Mouse (Mus musculus): Measurements from ENCODE around the gene Trpv4. TPM values are rescaled to one million over a fixed set of nuclear protein-coding genes. Genes with fewer than 3 reads are reported as not detected.

Trpv4 gene
- polyA plus RNA-seq, 1 experiment = 1.7 TPM

DNA sequence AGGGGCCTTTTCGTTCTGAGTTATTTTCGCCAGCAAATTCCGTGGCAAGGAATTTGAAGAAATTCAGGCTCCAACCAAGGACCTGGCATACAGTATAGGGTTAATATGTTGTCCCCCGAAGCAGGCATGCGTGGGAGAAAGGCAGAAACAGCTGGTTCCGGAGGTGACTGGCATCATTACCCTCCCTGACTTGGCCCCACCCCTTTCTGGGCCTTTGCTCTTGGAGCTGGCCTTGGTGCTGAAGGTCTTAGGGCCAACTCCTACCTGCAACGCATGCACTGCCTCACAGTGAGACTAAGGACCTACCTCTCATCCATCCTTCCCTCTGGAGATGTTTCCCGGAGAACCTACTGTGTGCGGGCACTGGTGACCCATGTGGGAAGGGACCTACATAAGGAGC, 70.3 kb downstream of the Trpv4 start:
- TF ChIP-seq POLR2A (IDR thresholded peaks at IDR 0.05; ENCODE audit: borderline replicate concordance, extremely low read depth, insufficient read depth, insufficient read length, poor library complexity, severe bottlenecking) (no peak), CTCF (IDR thresholded peaks at IDR 0.05; ENCODE audit: borderline replicate concordance, extremely low read depth, insufficient read depth, insufficient read length) (no peak)
- no peak for DNase-seq (ENCODE audit: low read depth)

DNA sequence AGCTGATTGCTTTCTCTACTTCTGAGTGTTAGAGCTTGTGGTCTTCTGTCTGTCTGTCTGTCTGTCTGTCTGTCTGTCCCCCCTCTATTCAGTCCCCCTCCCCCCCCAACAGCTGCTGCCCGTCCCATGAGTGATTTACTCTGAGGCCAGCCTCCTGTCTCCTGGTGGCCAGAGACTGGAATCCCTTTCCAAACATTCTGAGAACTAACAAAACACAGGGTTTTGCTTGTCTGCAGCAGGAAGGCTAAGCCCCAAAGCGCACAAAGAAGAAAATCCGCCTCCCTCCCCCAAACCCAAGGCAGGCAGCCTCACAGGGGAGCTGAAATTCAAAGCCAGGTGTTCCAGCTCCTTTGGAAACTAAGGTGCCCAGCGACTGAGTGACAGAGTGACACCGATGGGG, 72.5 kb downstream of the Trpv4 start:
- no peak for DNase-seq (ENCODE audit: low read depth)
- TF ChIP-seq POLR2A (IDR thresholded peaks at IDR 0.05; ENCODE audit: borderline replicate concordance, extremely low read depth, insufficient read depth, insufficient read length, poor library complexity, severe bottlenecking) (no peak), CTCF (IDR thresholded peaks at IDR 0.05; ENCODE audit: borderline replicate concordance, extremely low read depth, insufficient read depth, insufficient read length) (peak; percentile 16; the same call in 1 of the 2 replicates)

DNA sequence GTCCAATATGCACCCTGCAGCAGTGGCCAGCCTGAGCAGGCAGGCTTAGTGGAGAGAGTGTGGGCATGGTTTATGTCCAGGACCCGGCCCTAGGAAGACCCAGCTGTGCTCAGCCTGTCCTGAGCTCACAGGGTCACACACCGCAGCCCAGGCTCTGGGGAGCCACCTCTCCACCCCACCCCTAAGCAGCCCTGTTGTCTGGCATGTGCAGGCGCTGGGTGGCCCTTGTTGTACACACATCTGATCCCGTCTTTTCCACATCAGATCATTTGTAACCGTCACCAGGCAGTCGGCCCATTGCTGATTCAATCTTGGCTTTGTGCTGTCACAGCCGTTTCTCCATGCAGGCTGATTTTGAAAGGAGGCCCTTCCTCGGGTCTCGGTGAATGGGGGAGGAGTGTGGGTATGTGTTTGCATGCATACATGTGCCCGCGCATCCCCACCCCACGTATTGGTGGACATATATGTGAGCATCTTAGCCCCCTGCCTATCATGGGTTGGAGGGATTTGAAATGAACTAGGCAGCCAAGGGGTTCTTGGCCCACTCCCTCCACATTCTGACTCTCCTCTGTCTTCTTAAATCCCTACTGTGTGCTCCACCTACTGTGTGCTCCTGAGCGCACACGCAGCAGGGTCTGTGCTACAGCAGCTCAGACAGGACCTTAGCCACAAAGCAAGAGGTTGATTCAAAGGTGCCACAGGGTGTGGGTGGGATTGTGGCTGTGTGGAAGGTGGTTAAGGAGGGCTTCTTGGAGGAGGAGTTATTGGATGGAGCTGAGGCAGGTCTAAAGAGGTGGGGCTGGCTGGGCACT, 73.7 kb downstream of the Trpv4 start:
- no peak for TF ChIP-seq CTCF (IDR thresholded peaks at IDR 0.05; ENCODE audit: borderline replicate concordance, extremely low read depth, insufficient read depth, insufficient read length)
- no peak for TF ChIP-seq POLR2A (IDR thresholded peaks at IDR 0.05; ENCODE audit: borderline replicate concordance, extremely low read depth, insufficient read depth, insufficient read length, poor library complexity, severe bottlenecking)

DNA sequence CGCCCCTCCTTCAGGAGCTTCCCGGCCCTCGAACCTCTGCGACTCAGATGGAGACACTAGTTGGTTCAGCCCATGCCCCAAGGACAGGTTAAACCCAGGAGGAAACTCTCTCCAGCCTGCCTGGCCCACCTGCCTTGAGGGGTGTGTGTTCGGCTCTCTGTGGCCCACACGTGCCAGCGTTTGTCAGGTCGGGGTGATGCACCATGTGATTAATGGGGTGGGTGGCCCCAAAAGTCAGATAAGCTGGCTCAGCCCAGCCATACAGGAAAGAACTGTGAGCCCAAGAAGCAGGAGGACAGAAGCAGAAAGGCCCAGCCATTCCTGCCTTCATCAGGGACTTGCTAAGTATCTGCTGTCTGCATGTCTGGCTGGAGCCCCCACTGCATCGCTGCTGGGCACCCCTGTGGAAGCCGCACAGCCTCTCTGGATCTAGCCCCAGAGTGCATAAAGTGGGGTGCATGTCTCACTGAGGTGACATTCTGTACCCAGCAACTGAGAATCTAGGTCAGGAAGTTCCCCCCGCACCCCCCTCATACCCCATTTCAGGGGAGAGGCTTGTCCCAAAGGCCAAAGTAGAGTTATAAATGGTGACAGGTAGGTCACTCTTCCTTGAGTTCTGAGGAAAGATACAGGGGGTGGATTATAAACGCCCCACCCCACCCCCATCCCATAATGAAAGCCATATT, 74.6 kb downstream of the Trpv4 start:
- no peak for DNase-seq (ENCODE audit: low read depth)
- TF ChIP-seq POLR2A (IDR thresholded peaks at IDR 0.05; ENCODE audit: borderline replicate concordance, extremely low read depth, insufficient read depth, insufficient read length, poor library complexity, severe bottlenecking) (no peak), CTCF (IDR thresholded peaks at IDR 0.05; ENCODE audit: borderline replicate concordance, extremely low read depth, insufficient read depth, insufficient read length) (no peak)

More for the DNA sequence above, 73.7 kb downstream of the Trpv4 start:
- DNase-seq (ENCODE audit: low read depth) = peak; percentile 73

DNA sequence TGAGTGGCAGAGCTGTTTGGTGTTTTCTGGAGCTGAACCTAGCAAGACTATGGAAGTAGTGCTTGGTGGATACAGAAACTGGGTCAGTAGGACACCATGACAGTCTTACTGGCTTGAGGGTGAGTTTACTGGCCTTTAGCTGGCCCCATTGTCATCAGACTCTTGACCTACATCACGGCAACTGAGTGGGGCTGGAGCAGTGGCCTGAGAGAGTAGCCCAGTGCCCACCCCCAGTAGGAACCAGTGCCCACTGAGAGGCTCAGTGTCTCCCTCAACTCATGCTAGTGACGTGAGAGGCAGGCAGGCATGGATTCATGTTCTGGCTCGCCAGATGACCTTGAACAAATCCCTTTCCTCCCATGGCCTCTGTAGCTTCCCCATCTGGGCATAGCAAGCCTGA, 75.2 kb downstream of the Trpv4 start:
- no peak for DNase-seq (ENCODE audit: low read depth)
- TF ChIP-seq POLR2A (IDR thresholded peaks at IDR 0.05; ENCODE audit: borderline replicate concordance, extremely low read depth, insufficient read depth, insufficient read length, poor library complexity, severe bottlenecking) (no peak), CTCF (IDR thresholded peaks at IDR 0.05; ENCODE audit: borderline replicate concordance, extremely low read depth, insufficient read depth, insufficient read length) (no peak)

- DNase-seq (ENCODE audit: low read depth) = peak; percentile 89
- no peak for TF ChIP-seq CTCF (IDR thresholded peaks at IDR 0.05; ENCODE audit: borderline replicate concordance, extremely low read depth, insufficient read depth, insufficient read length)
- TF ChIP-seq POLR2A (IDR thresholded peaks at IDR 0.05; ENCODE audit: borderline replicate concordance, extremely low read depth, insufficient read depth, insufficient read length, poor library complexity, severe bottlenecking) = no peak
Measured at GRCm38 (mm10) chr5:114581486-114581885, 76.7 kb downstream of the Trpv4 start.

- TF ChIP-seq CTCF (IDR thresholded peaks at IDR 0.05; ENCODE audit: borderline replicate concordance, extremely low read depth, insufficient read depth, insufficient read length) = no peak
- DNase-seq (ENCODE audit: low read depth) = peak; percentile 66
Measured at GRCm38 (mm10) chr5:114579714-114580357, 78.4 kb downstream of the Trpv4 start.

DNA sequence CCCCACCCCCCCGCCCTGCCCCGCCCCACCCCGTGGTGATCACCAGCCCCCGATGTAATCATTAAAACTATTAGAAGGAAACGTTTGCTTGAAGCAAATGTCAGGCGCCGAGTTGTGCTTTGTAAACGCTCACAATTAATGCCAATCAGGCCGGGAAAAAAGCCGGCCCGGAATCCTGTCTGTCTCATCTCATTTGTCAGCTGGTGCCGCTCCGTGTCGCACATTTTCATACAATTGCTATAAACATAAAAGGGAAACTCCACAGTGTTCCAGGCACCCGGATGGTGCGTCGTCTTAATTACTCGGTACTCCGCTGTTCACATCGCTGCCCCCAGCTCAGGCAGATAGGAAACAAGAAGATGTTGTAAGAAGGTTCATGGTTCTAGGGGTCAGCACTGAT, 79.9 kb downstream of the Trpv4 start:
- TF ChIP-seq POLR2A (IDR thresholded peaks at IDR 0.05; ENCODE audit: borderline replicate concordance, extremely low read depth, insufficient read depth, insufficient read length, poor library complexity, severe bottlenecking) (no peak), CTCF (IDR thresholded peaks at IDR 0.05; ENCODE audit: borderline replicate concordance, extremely low read depth, insufficient read depth, insufficient read length) (no peak)
- DNase-seq (ENCODE audit: low read depth) = peak; percentile 86

DNA sequence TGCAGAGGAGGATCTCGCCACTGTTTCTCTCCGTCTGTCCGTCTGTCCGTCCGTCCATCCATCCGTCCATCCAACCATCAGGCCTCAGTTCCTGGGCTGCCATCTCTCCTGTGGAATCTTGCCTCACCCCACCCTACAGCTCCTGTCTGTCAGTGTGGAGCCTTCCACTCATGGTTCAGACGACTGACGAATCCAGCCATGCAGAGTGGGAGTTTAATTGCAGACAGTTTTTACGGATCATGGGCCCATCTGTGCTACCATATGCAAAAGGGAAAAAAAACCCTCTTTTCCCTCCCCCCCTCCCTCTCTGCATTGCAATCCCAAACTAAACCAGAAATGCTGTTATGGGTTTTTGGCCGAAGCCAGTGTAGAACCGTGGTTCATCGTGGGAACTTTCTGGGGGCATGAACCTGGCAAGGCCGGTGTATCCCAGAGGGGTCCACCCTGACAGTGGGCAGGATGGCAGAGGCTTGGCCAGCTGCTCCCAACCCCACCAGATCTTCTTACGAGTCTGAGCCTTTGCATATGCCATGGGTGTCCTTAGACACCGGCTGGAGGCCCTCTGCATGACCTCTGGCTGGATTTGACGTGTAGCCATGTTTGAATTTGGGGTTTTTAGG, 82.1 kb downstream of the Trpv4 start:
- DNase-seq (ENCODE audit: low read depth) = peak; percentile 76

DNA sequence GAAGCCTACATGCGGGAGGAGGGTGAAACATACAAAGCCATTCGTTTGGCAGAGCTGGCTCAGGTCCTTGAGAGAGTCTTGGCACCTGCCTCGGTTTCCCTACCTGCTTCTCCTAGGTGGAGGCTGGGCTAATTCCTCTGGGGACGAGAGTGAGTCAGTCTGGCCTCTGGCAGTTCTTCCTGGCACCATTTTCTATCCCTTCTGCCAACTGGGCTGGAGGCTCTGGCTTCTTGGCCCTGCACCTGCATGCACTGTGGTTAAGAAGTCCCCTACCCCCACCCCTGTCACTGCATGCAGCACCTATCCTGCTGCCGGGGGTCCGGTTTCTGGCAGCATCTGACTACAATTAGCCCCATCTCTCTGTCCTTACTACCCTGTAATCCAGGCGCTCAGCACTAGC, 82.7 kb downstream of the Trpv4 start:
- TF ChIP-seq POLR2A (IDR thresholded peaks at IDR 0.05; ENCODE audit: borderline replicate concordance, extremely low read depth, insufficient read depth, insufficient read length, poor library complexity, severe bottlenecking) = no peak
- no peak for TF ChIP-seq CTCF (IDR thresholded peaks at IDR 0.05; ENCODE audit: borderline replicate concordance, extremely low read depth, insufficient read depth, insufficient read length)
- no peak for DNase-seq (ENCODE audit: low read depth)

More for the DNA sequence above, 82.1 kb downstream of the Trpv4 start:
- no peak for TF ChIP-seq CTCF (IDR thresholded peaks at IDR 0.05; ENCODE audit: borderline replicate concordance, extremely low read depth, insufficient read depth, insufficient read length)
- no peak for TF ChIP-seq POLR2A (IDR thresholded peaks at IDR 0.05; ENCODE audit: borderline replicate concordance, extremely low read depth, insufficient read depth, insufficient read length, poor library complexity, severe bottlenecking)

GRCm38 (mm10) chr5:114575010-114575409, 83.2 kb downstream of the Trpv4 start:
- peak; percentile 69 for DNase-seq (ENCODE audit: low read depth)
- TF ChIP-seq CTCF (IDR thresholded peaks at IDR 0.05; ENCODE audit: borderline replicate concordance, extremely low read depth, insufficient read depth, insufficient read length) = no peak
- no peak for TF ChIP-seq POLR2A (IDR thresholded peaks at IDR 0.05; ENCODE audit: borderline replicate concordance, extremely low read depth, insufficient read depth, insufficient read length, poor library complexity, severe bottlenecking)
